Mouse (Mus musculus) stomach, embryonic 14.5 days (tissue): ENCODE measurements around the gene Lipt2. TPM values are rescaled to one million over a fixed set of nuclear protein-coding genes. Genes with fewer than 3 reads are reported as not detected.

Source experiments
- ATAC-seq: fragments of 200-750 bp; cut with Nextera tagmentation; 2 replicates; pipeline ENCODE4 v1.8.0; 2017; ENCODE audit warnings: low read depth, moderate TSS enrichment; ENCODE audit not compliant: insufficient number of reproducible peaks, insufficient read depth, low FRiP score
- H3K27ac ChIP-seq: fragments of 300-500 bp; sonication (generic); 2 replicates; pipeline ENCODE4 v1.5.1; 2014; ENCODE audit warnings: mild to moderate bottlenecking, low read length, moderate library complexity, mixed read lengths
- H3K27me3 ChIP-seq: fragments of 300-500 bp; sonication (generic); 2 replicates; pipeline ENCODE4 v1.6.1; 2014; ENCODE audit warnings: low read length, control low read depth, mixed read lengths; ENCODE audit not compliant: control insufficient read depth, insufficient read depth
- H3K36me3 ChIP-seq: fragments of 300-500 bp; sonication (generic); 2 replicates; pipeline ENCODE4 v1.6.1; 2014; ENCODE audit warnings: mild to moderate bottlenecking, control low read depth, low read length, moderate library complexity, mixed read lengths; ENCODE audit not compliant: control insufficient read depth, insufficient read depth
- H3K4me1 ChIP-seq: fragments of 300-500 bp; sonication (generic); 2 replicates; pipeline ENCODE4 v1.6.1; 2014; ENCODE audit warnings: low read length, control low read depth, mixed read lengths; ENCODE audit not compliant: control insufficient read depth, insufficient read depth
- H3K4me2 ChIP-seq: fragments of 300-500 bp; sonication (generic); replicated peaks from 2 replicates; pipeline ENCODE4 v1.6.1; 2014; ENCODE audit warnings: low read depth, low read length, control low read depth
- H3K4me3 ChIP-seq: fragments of 300-500 bp; sonication (generic); 2 replicates; pipeline ENCODE4 v1.5.1; 2014; ENCODE audit warnings: low read depth, low read length, control low read depth
- H3K9ac ChIP-seq: fragments of 300-500 bp; sonication (generic); replicated peaks from 2 replicates; pipeline ENCODE4 v1.6.1; 2014; ENCODE audit warnings: low read depth, mild to moderate bottlenecking, control low read depth, low read length, moderate library complexity, mixed read lengths
- H3K9me3 ChIP-seq: fragments of 300-500 bp; sonication (generic); 2 replicates; pipeline ENCODE4 v1.6.1; 2016; ENCODE audit warnings: low read depth, low read length, control low read depth; ENCODE audit not compliant: control insufficient read depth
- WGBS: fragments of 180-500 bp; shearing (Covaris S2); extraction: QIAGEN DNeasy Blood & Tissue Kit; methylation state at CpG from one replicate; pipeline ENCODE4 v1.1.7; 2014; 5-methylcytosine and 5-hydroxymethylcytosine counted together
- polyA plus RNA-seq: library from polyadenylated mRNA; unstranded; fragments of >200 nt; fragmentation: Nextera tagmentation; extraction: Ambion mirVana; gene quantifications from 2 replicates; pipeline ENCODE4 v1.2.1, GENCODE M21; 2014

The Lipt2 gene
- polyA plus RNA-seq, 1 experiment from 2014 or later, result 25.7 TPM

DNA sequence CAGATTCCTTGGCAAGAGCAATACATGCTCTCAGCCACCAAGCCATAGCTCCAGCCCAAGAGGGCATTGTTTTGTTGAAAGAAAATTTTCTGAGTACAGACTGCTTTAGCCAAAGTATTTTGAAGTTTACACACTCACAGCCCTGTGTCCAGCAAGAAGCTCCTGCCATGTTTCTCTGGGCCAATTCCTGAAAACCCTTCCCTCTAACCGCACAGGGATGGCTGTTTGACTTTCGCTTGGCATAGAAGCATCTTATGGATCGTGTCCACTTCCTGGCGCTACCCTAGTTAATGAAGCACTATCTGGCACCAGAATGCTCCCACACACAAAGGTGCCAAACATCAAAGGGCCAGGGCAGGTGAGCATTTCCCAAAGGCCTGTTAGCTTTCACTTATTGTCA, 10.5 kb upstream of the Lipt2 start:
- Histone ChIP-seq H3K9me3 (no peaks in the 10 kb centered on the region), H3K36me3 (no peaks in the 10 kb centered on the region), H3K4me1 (no peaks in the 10 kb centered on the region), H3K27ac (no peak overlapping the region; the same call in 1 of the 2 replicates), H3K4me2 (no peak overlapping the region), H3K9ac (no peak overlapping the region), H3K4me3 (no peak overlapping the region), H3K27me3 (no peaks in the 10 kb centered on the region)
- no peak for ATAC-seq
- 91% methylated on average over 4 of the region's 4 CpGs for WGBS

GRCm38 (mm10) chr7:100150086-100150485, 9.0 kb upstream of the Lipt2 start:
- ATAC-seq, result no peak
- Histone ChIP-seq H3K4me2 (no peak overlapping the region), H3K27me3 (no peaks in the 10 kb centered on the region), H3K27ac (no peak overlapping the region), H3K36me3 (no peaks in the 10 kb centered on the region), H3K9ac (no peak overlapping the region), H3K4me3 (no peak overlapping the region), H3K4me1 (no peaks in the 10 kb centered on the region), H3K9me3 (no peaks in the 10 kb centered on the region)
- WGBS, result 61% methylated on average over 10 of the region's 10 CpGs

GRCm38 (mm10) chr7:100150626-100151025, 8.5 kb upstream of the Lipt2 start:
- Histone ChIP-seq H3K4me2 (no peak overlapping the region), H3K27ac (no peak overlapping the region), H3K36me3 (no peaks in the 10 kb centered on the region), H3K9me3 (no peaks in the 10 kb centered on the region), H3K9ac (no peak overlapping the region), H3K27me3 (no peaks in the 10 kb centered on the region), H3K4me3 (no peak overlapping the region), H3K4me1 (no peaks in the 10 kb centered on the region)
- ATAC-seq, result no peak
- WGBS, result 83% methylated on average over 11 of the region's 11 CpGs

DNA sequence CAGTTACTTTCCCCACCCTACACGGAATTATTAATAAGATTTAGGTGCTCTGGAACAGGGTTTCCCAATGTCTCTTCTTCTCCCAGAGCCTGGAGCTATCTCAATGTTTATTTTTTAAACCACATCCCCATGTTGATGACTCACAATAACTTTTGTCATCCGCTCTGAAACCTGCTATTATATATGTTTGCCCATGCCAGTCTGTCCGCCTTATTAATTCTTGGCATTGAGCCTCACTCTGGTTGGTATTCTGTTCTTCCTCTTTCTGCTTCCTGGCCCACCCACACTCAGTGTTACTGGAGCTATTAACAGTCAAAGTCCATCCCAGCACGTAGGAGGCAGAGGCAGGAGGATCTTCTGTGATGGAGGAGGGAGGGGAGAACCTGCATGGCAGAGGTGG, 1.4 kb upstream of the Lipt2 start:
- Histone ChIP-seq H3K36me3 (no peaks in the 10 kb centered on the region), H3K27ac (no peak overlapping the region), H3K4me2 (no peak overlapping the region), H3K4me1 (peaks cover 6% of the 10 kb centered on the region; the same call in 1 of the 2 replicates), H3K27me3 (no peaks in the 10 kb centered on the region), H3K9ac (no peak overlapping the region), H3K4me3 (no peak overlapping the region), H3K9me3 (no peaks in the 10 kb centered on the region)
- WGBS, result 71% methylated on average over 4 of the region's 4 CpGs
- no peak for ATAC-seq

DNA sequence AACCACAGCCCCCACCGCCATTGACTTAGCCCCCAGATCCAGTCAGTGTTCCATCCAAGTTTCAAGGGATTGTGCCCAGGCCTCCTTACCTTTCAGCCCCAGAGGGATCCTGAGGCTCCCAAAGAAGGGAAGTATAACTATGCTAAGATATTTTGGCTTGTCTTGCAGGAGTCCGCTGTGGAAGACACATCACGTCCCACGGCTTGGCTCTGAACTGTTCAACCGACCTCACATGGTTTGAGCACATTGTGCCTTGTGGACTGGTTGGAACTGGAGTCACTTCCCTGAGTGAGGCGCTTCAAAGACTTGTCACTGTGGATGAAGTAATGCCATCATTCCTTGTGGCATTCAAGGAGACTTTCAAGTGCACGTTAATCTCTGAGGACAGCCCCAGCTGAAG, 929 bp downstream of the Lipt2 start:
- H3K36me3 ChIP-seq, result no peaks in the 10 kb centered on the region
- H3K4me3 ChIP-seq, result peak overlapping the region; percentile 91
- H3K9me3 ChIP-seq, result no peaks in the 10 kb centered on the region
- H3K27me3 ChIP-seq, result no peaks in the 10 kb centered on the region
- ATAC-seq, result no peak
- peak overlapping the region; percentile 92 for H3K9ac ChIP-seq
- no peak overlapping the region; the same call in 1 of the 2 replicates for H3K27ac ChIP-seq
- peaks cover 6% of the 10 kb centered on the region; the same call in 1 of the 2 replicates for H3K4me1 ChIP-seq
- H3K4me2 ChIP-seq, result peak overlapping the region; percentile 76
- WGBS, result 65% methylated on average over 7 of the region's 7 CpGs

GRCm38 (mm10) chr7:100163506-100163905, 4.4 kb downstream of the Lipt2 start:
- WGBS, result 81% methylated on average over 4 of the region's 4 CpGs
- H3K4me3 ChIP-seq, result no peak overlapping the region
- peaks cover 6% of the 10 kb centered on the region; the same call in 1 of the 2 replicates for H3K4me1 ChIP-seq
- H3K9me3 ChIP-seq, result no peaks in the 10 kb centered on the region
- no peak overlapping the region for H3K27ac ChIP-seq
- no peak overlapping the region for H3K4me2 ChIP-seq
- no peak for ATAC-seq
- H3K9ac ChIP-seq, result no peak overlapping the region
- no peaks in the 10 kb centered on the region for H3K27me3 ChIP-seq
- no peaks in the 10 kb centered on the region for H3K36me3 ChIP-seq

DNA sequence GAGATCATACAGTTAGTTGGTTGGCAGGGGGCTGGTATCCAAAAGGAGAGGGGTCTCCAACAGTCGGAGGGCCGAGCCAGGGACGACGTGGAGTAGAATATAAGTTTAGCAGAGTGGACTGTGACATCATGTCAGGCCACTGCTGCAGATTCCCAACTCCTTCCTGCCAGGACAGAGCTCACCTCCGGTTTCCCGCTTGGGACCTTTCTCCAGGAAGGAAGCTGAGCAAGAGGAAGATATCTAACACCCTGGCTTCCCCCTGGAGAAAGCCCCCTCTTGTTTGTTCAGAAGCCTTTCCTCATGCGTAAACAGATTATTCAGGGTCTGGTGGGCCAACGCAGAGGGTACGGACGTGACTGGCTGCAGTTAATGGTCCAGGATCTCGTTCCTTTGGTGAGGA, 9.6 kb downstream of the Lipt2 start:
- Histone ChIP-seq H3K9ac (no peak overlapping the region), H3K4me3 (no peak overlapping the region), H3K27ac (no peak overlapping the region), H3K27me3 (no peaks in the 10 kb centered on the region), H3K4me2 (no peak overlapping the region), H3K36me3 (no peaks in the 10 kb centered on the region), H3K9me3 (no peaks in the 10 kb centered on the region), H3K4me1 (no peaks in the 10 kb centered on the region)
- no peak for ATAC-seq
- 75% methylated on average over 11 of the region's 11 CpGs for WGBS

DNA sequence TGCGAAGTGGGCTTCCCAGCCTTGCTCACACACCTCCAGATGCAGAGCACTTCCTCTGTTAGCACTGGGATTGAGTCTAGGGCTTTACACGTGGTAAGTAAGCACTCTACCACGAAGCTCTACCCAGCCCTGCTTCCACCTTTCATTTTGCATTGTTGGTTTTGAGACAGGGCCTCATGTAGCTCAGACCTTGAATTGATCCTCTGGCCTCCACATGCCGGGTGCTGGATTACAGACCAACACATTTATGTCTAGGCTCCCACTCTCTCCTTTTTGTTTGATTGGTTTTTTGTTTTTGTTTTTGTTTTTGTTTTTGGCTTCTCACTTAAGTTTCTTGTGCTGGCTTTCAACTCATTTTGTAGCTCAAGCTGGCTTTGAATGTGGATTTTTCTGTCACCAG, 11.7 kb downstream of the Lipt2 start:
- H3K9me3 ChIP-seq, result no peaks in the 10 kb centered on the region
- no peak overlapping the region for H3K4me2 ChIP-seq
- H3K27me3 ChIP-seq, result no peaks in the 10 kb centered on the region
- no peak overlapping the region for H3K4me3 ChIP-seq
- ATAC-seq, result no peak
- H3K4me1 ChIP-seq, result no peaks in the 10 kb centered on the region
- no peak overlapping the region for H3K27ac ChIP-seq
- H3K36me3 ChIP-seq, result no peaks in the 10 kb centered on the region
- 57% methylated on average over 4 of the region's 4 CpGs for WGBS
- no peak overlapping the region for H3K9ac ChIP-seq

GRCm38 (mm10) chr7:100176269-100176668, 17.2 kb downstream of the Lipt2 start, which contains the start of gene Kcne3:
TSS of gene Kcne3 (plus strand) at chr7:100176502.
- no peak for ATAC-seq
- no peaks in the 10 kb centered on the region for H3K36me3 ChIP-seq
- H3K9me3 ChIP-seq, result no peaks in the 10 kb centered on the region
- H3K4me1 ChIP-seq, result peaks cover 7% of the 10 kb centered on the region
- H3K27ac ChIP-seq, result no peak within 1 kb of the TSS
- no peak within 1 kb of the TSS for H3K4me2 ChIP-seq
- WGBS, result 77% methylated on average over 3 of the region's 3 CpGs
- H3K9ac ChIP-seq, result no peak within 1 kb of the TSS
- H3K4me3 ChIP-seq, result no peak within 1 kb of the TSS
- H3K27me3 ChIP-seq, result 0 out of 2 replicates have a peak, but pooled peaks cover 11% of the 10 kb centered on the region
